In the genomic region with DNA sequence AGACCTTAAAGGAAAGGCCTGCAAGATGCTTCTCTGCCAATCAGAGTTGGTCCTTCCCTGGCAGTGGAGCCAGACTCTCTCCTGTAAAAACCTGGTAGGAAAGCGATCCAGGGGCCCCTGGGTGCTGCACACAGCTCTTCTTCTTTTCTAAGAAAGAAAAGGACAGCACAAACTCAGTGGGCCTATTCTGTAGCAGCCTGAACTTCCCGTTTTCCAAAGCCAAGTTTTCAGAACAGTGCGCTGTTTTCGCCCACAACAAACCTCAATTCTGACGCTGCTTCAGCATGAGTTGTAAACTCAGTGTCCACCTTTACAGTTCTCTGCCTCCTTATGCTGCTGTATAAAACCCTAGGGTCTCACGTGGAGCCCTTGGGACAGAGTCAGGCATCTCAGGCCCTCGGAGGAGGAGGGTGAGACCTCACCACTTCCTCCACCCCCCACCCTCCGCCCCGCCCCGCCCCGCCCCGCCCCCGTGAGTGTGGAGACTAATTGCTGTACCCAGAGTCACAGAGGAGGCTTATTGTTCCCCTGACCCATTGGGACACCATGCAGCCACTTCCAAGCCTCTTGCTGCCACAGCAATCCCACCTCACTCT, we compare ENCODE assay signal across 22 mouse cellular contexts.
DNase-seq lines count a peak whose midpoint lies in the region; ATAC-seq and TF ChIP-seq lines count a peak whose summit lies in the region.
"Had no signal": no experiment of that assay in that cellular context is flagged by ENCODE, and none has a peak within 500 bp of the region (broad histone marks: within the 10 kb centered on the region; RNA-seq: fewer than 3 reads in every experiment).

No protein-coding gene starts in this region.

- 38% methylated on average over 13 of the region's 13 CpGs for whole genome bisulfite sequencing in liver, embryonic 11.5 days
- 47% methylated on average over 9 of the region's 13 CpGs for WGBS in embryonic facial prominence, embryonic 14.5 days
- WGBS in liver, postnatal 0 days (ENCODE audit: insufficient replicate concordance), result 22% methylated on average over 13 of the region's 13 CpGs
- 60% methylated on average over 13 of the region's 13 CpGs for WGBS in heart, embryonic 11.5 days (ENCODE audit: insufficient replicate concordance)

- H3K27ac ChIP-seq in liver, embryonic 11.5 days (ENCODE audit: low read depth, low read length), result no peak overlapping the region; the same call in 1 of the 2 replicates
- no peak overlapping the region for H3K27ac ChIP-seq in embryonic facial prominence, embryonic 14.5 days (replicated peaks; ENCODE audit: low read depth, low read length)
- no peak overlapping the region for H3K27ac ChIP-seq in liver, postnatal 0 days (ENCODE audit: low read depth)
- H3K27ac ChIP-seq in heart, embryonic 11.5 days (ENCODE audit: low read depth, low read length), result no peak overlapping the region
- H3K27ac ChIP-seq: heart, adult 2 months; hindbrain, embryonic 13.5 days; kidney, postnatal 0 days; limb, embryonic 13.5 days; liver, embryonic 15.5 days; macrophage; neural tube, embryonic 13.5 days had no signal

- no peak for TF ChIP-seq EP300 in liver, postnatal 0 days (IDR thresholded peaks at IDR 0.05; ENCODE audit: low read depth)

- H3K9me3 ChIP-seq in liver, embryonic 11.5 days (ENCODE audit: control insufficient read depth, low read length), result no peaks in the 10 kb centered on the region
- H3K9me3 ChIP-seq in embryonic facial prominence, embryonic 14.5 days (ENCODE audit: control insufficient read depth, low read length), result no peaks in the 10 kb centered on the region
- no peaks in the 10 kb centered on the region for H3K9me3 ChIP-seq in liver, postnatal 0 days (ENCODE audit: low read length)
- no peaks in the 10 kb centered on the region for H3K9me3 ChIP-seq in heart, embryonic 11.5 days (replicated peaks; ENCODE audit: control insufficient read depth, low read length)
- H3K9me3 ChIP-seq: hindbrain, embryonic 13.5 days; limb, embryonic 13.5 days; liver, embryonic 15.5 days; neural tube, embryonic 13.5 days had no signal

- H3K27me3 ChIP-seq in liver, embryonic 11.5 days (replicated peaks; ENCODE audit: control insufficient read depth, insufficient read depth, low read length), result no peaks in the 10 kb centered on the region
- no peaks in the 10 kb centered on the region for H3K27me3 ChIP-seq in embryonic facial prominence, embryonic 14.5 days (replicated peaks; ENCODE audit: control insufficient read depth, insufficient read depth, low read length)
- no peaks in the 10 kb centered on the region for H3K27me3 ChIP-seq in liver, postnatal 0 days (ENCODE audit: insufficient read depth, low read length)
- no peaks in the 10 kb centered on the region for H3K27me3 ChIP-seq in heart, embryonic 11.5 days (ENCODE audit: control insufficient read depth, insufficient read depth, low read length)
- H3K27me3 ChIP-seq: hindbrain, embryonic 13.5 days; liver, embryonic 15.5 days; neural tube, embryonic 13.5 days had no signal

- DNase-seq in liver, result peak; percentile 7
- DNase-seq in liver, embryonic 11.5 days (ENCODE audit: low spot score), result no peak
- DNase-seq in embryonic facial prominence, embryonic 14.5 days (ENCODE audit: low spot score), result no peak
- no peak for DNase-seq in liver, postnatal 0 days
- no peak for DNase-seq in left cerebral cortex, postnatal 14 days (ENCODE audit: low spot score in 2 of 2)
- no peak for DNase-seq in testis, postnatal 10 days (ENCODE audit: low spot score)
- DNase-seq: adrenal gland, postnatal 36 days; cerebellum, adult 18-20 months; cerebellum, postnatal 14 days; gastrocnemius, postnatal 25 days; heart, adult 2 months; kidney, adult 11 months; thymus, postnatal 25 days had no signal

- no peaks in the 10 kb centered on the region for H3K4me1 ChIP-seq in liver, embryonic 11.5 days (replicated peaks; ENCODE audit: control insufficient read depth, insufficient read depth, low read length)
- H3K4me1 ChIP-seq in embryonic facial prominence, embryonic 14.5 days (ENCODE audit: control insufficient read depth, insufficient read depth, low read length), result no peaks in the 10 kb centered on the region
- H3K4me1 ChIP-seq in liver, postnatal 0 days (ENCODE audit: insufficient read depth), result no peaks in the 10 kb centered on the region
- H3K4me1 ChIP-seq in heart, embryonic 11.5 days (ENCODE audit: control insufficient read depth, insufficient read depth, low read length), result no peaks in the 10 kb centered on the region
- H3K4me1 ChIP-seq: hindbrain, embryonic 13.5 days; limb, embryonic 13.5 days; liver, embryonic 15.5 days; neural tube, embryonic 13.5 days had no signal

- intact Hi-C loops in left cerebral cortex, postnatal 14 days (cut with DNase I), result no loop called here

- no peak for ATAC-seq in liver, embryonic 11.5 days (replicated peaks; ENCODE audit: low FRiP score)
- peak; percentile 63; the same call in 1 of the 2 replicates for ATAC-seq in embryonic facial prominence, embryonic 14.5 days (ENCODE audit: low read depth)
- ATAC-seq in liver, postnatal 0 days, result no peak
- ATAC-seq in heart, embryonic 11.5 days (replicated peaks; ENCODE audit: insufficient number of reproducible peaks, low FRiP score, low TSS enrichment), result no peak
- ATAC-seq: midbrain, embryonic 16.5 days had no signal

- H3K4me2 ChIP-seq in liver, embryonic 11.5 days, result no peak overlapping the region
- H3K4me2 ChIP-seq in embryonic facial prominence, embryonic 14.5 days (ENCODE audit: low read depth, low read length), result no peak overlapping the region
- H3K4me2 ChIP-seq in liver, postnatal 0 days (ENCODE audit: low read depth, low read length), result 0 out of 2 replicates have a peak overlapping the region, but pooled peaks have one; percentile 22
- H3K4me2 ChIP-seq in heart, embryonic 11.5 days, result no peak overlapping the region
- H3K4me2 ChIP-seq: hindbrain, embryonic 13.5 days; limb, embryonic 13.5 days; liver, embryonic 15.5 days; neural tube, embryonic 13.5 days had no signal

- no peaks in the 10 kb centered on the region for H3K36me3 ChIP-seq in liver, embryonic 11.5 days (ENCODE audit: control insufficient read depth, insufficient read depth, low read length)
- H3K36me3 ChIP-seq in embryonic facial prominence, embryonic 14.5 days (ENCODE audit: control insufficient read depth, insufficient read depth, low read length), result no peaks in the 10 kb centered on the region
- no peaks in the 10 kb centered on the region for H3K36me3 ChIP-seq in liver, postnatal 0 days (replicated peaks; ENCODE audit: insufficient read depth, low read length)
- no peaks in the 10 kb centered on the region for H3K36me3 ChIP-seq in heart, embryonic 11.5 days (ENCODE audit: control insufficient read depth, insufficient read depth, low read length)
- H3K36me3 ChIP-seq: hindbrain, embryonic 13.5 days; limb, embryonic 13.5 days; liver, embryonic 15.5 days; neural tube, embryonic 13.5 days had no signal

- no peak for TF ChIP-seq CTCF in liver, postnatal 0 days (IDR thresholded peaks at IDR 0.05; ENCODE audit: low read depth)

- H3K9ac ChIP-seq in liver, embryonic 11.5 days (ENCODE audit: low read depth, low read length), result no peak overlapping the region
- no peak overlapping the region for H3K9ac ChIP-seq in embryonic facial prominence, embryonic 14.5 days (ENCODE audit: low read depth, low read length)
- no peak overlapping the region for H3K9ac ChIP-seq in liver, postnatal 0 days (replicated peaks)
- H3K9ac ChIP-seq in heart, embryonic 11.5 days (ENCODE audit: low read depth, low read length), result no peak overlapping the region
- H3K9ac ChIP-seq: hindbrain, embryonic 13.5 days; limb, embryonic 13.5 days; liver, embryonic 15.5 days; neural tube, embryonic 13.5 days had no signal

- no peak overlapping the region for H3K4me3 ChIP-seq in liver, embryonic 11.5 days (ENCODE audit: low read depth, low read length)
- H3K4me3 ChIP-seq in embryonic facial prominence, embryonic 14.5 days (ENCODE audit: low read depth, low read length), result no peak overlapping the region
- H3K4me3 ChIP-seq in liver, postnatal 0 days (ENCODE audit: low read depth, low read length), result no peak overlapping the region
- H3K4me3 ChIP-seq in heart, embryonic 11.5 days (ENCODE audit: low read depth, low read length), result no peak overlapping the region
- H3K4me3 ChIP-seq: heart, adult 2 months; hindbrain, embryonic 13.5 days; limb, embryonic 13.5 days; liver, embryonic 15.5 days; myocyte; neural tube, embryonic 13.5 days had no signal
